Comparison of ENCODE assay signal across 18 mouse cellular contexts in genomic region chr4:153913635-153914034, GRCm38 (mm10). TPM values are rescaled to one million over a fixed set of nuclear protein-coding genes. Genes with fewer than 3 reads are reported as not detected.
DNase-seq lines count a peak whose midpoint lies in the region; ATAC-seq and TF ChIP-seq lines count a peak whose summit lies in the region.
"Had no signal": no experiment of that assay in that cellular context is flagged by ENCODE, and none has a peak within 500 bp of the region (broad histone marks: within the 10 kb centered on the region; RNA-seq: fewer than 3 reads in every experiment).

No protein-coding gene starts in this region.

- no peak for ATAC-seq in kidney, postnatal 0 days (replicated peaks; ENCODE audit: low FRiP score, low read depth)
- no peak for ATAC-seq in kidney, embryonic 16.5 days (ENCODE audit: low FRiP score, low TSS enrichment)
- ATAC-seq: forebrain, embryonic 13.5 days had no signal

- H3K9ac ChIP-seq in kidney, postnatal 0 days (ENCODE audit: low read depth, low read length) = no peak overlapping the region
- no peak overlapping the region for H3K9ac ChIP-seq in kidney, embryonic 16.5 days (replicated peaks; ENCODE audit: low read length)
- no peak overlapping the region for H3K9ac ChIP-seq in ES-Bruce4 (ENCODE audit: low read depth, poor library complexity, severe bottlenecking)
- H3K9ac ChIP-seq: forebrain, embryonic 13.5 days; heart, embryonic 13.5 days; liver, embryonic 13.5 days; neural tube, embryonic 12.5 days had no signal

- no peaks in the 10 kb centered on the region for H3K9me3 ChIP-seq in kidney, postnatal 0 days (replicated peaks; ENCODE audit: low read length)
- no peaks in the 10 kb centered on the region for H3K9me3 ChIP-seq in kidney, embryonic 16.5 days (ENCODE audit: low read length)
- H3K9me3 ChIP-seq in ES-Bruce4 (replicated peaks; ENCODE audit: control insufficient read depth, insufficient read depth, low read length, poor library complexity, severe bottlenecking) = no peaks in the 10 kb centered on the region
- H3K9me3 ChIP-seq: embryonic facial prominence, embryonic 10.5 days; forebrain, embryonic 13.5 days; heart, embryonic 13.5 days; neural tube, embryonic 12.5 days had no signal

- WGBS in cerebellum, adult 2 months = 56% methylated on average over 3 of the region's 3 CpGs
- 70% methylated on average over 3 of the region's 3 CpGs for WGBS in kidney, postnatal 0 days
- 59% methylated on average over 3 of the region's 3 CpGs for WGBS in kidney, embryonic 16.5 days

- no peak overlapping the region for H3K4me3 ChIP-seq in cerebellum, adult 2 months (replicated peaks; ENCODE audit: insufficient read depth, low read depth, low read length)
- H3K4me3 ChIP-seq in kidney, postnatal 0 days (replicated peaks; ENCODE audit: low read depth, low read length) = no peak overlapping the region
- H3K4me3 ChIP-seq in kidney, embryonic 16.5 days (ENCODE audit: low read length) = no peak overlapping the region
- no peak overlapping the region for H3K4me3 ChIP-seq in ES-Bruce4 (ENCODE audit: low read depth, low read length)
- H3K4me3 ChIP-seq: embryonic facial prominence, embryonic 10.5 days; forebrain, embryonic 13.5 days; heart, embryonic 13.5 days; liver, embryonic 13.5 days; neural tube, embryonic 12.5 days had no signal

- TF ChIP-seq POLR2A in cerebellum, adult 2 months (IDR thresholded peaks at IDR 0.05; ENCODE audit: borderline replicate concordance, insufficient read depth, low read length) = no peak
- TF ChIP-seq POLR2A in ES-Bruce4 (IDR thresholded peaks at IDR 0.05; ENCODE audit: insufficient read depth, low read length) = no peak

- no peak for DNase-seq in cerebellum, adult 2 months
- DNase-seq in cerebellum, adult 11 months = no peak
- no peak for DNase-seq in kidney, postnatal 0 days (ENCODE audit: low spot score)
- peak; percentile 14 for DNase-seq in mesoderm, embryonic 11.5 days (ENCODE audit: low read depth, low spot score)
- DNase-seq in frontal cortex, postnatal 10 days (ENCODE audit: low spot score in 2 of 2) = no peak
- no peak for DNase-seq in thymus, postnatal 4 days
- DNase-seq: cerebellum, adult 9-11 months; heart, postnatal 4 days; kidney, adult 9 months; liver, embryonic 13.5 days; right cerebral cortex, postnatal 4 days; thymus, postnatal 36 days had no signal

- H3K36me3 ChIP-seq in kidney, postnatal 0 days (ENCODE audit: insufficient read depth, low read length) = no peaks in the 10 kb centered on the region
- H3K36me3 ChIP-seq in kidney, embryonic 16.5 days (ENCODE audit: insufficient read depth, low read length) = no peaks in the 10 kb centered on the region
- no peaks in the 10 kb centered on the region for H3K36me3 ChIP-seq in ES-Bruce4 (ENCODE audit: control insufficient read depth, insufficient read depth, low read length, poor library complexity, severe bottlenecking)
- H3K36me3 ChIP-seq: embryonic facial prominence, embryonic 10.5 days; heart, embryonic 13.5 days; liver, embryonic 13.5 days; neural tube, embryonic 12.5 days had no signal

- peaks cover 8% of the 10 kb centered on the region for H3K4me1 ChIP-seq in cerebellum, adult 2 months (ENCODE audit: control insufficient read depth, insufficient read depth, low read length)
- H3K4me1 ChIP-seq in kidney, postnatal 0 days (replicated peaks; ENCODE audit: insufficient read depth, low read length) = no peaks in the 10 kb centered on the region
- H3K4me1 ChIP-seq in kidney, embryonic 16.5 days (ENCODE audit: insufficient read depth, low read length) = no peaks in the 10 kb centered on the region
- H3K4me1 ChIP-seq in ES-Bruce4 (ENCODE audit: control insufficient read depth, insufficient read depth, low read length) = no peaks in the 10 kb centered on the region
- H3K4me1 ChIP-seq: embryonic facial prominence, embryonic 10.5 days; forebrain, embryonic 13.5 days; heart, embryonic 13.5 days; liver, embryonic 13.5 days; neural tube, embryonic 12.5 days had no signal

- TF ChIP-seq CTCF in cerebellum, adult 2 months (IDR thresholded peaks at IDR 0.05; ENCODE audit: borderline replicate concordance, insufficient read depth, low read depth, low read length) = 0 out of 2 replicates have a peak, but pooled peaks have one; percentile 4
- peak; percentile 34; the same call in 1 of the 2 replicates for TF ChIP-seq CTCF in kidney, postnatal 0 days (IDR thresholded peaks at IDR 0.05; ENCODE audit: low read depth)
- TF ChIP-seq CTCF in ES-Bruce4 (IDR thresholded peaks at IDR 0.05; ENCODE audit: low read depth, low read length) = peak; percentile 41

- no peak overlapping the region for H3K27ac ChIP-seq in cerebellum, adult 2 months (ENCODE audit: insufficient read depth, low read length)
- no peak overlapping the region for H3K27ac ChIP-seq in kidney, postnatal 0 days
- H3K27ac ChIP-seq in kidney, embryonic 16.5 days (ENCODE audit: low read length) = no peak overlapping the region
- no peak overlapping the region for H3K27ac ChIP-seq in ES-Bruce4 (ENCODE audit: insufficient read depth, low read length)
- H3K27ac ChIP-seq: embryonic facial prominence, embryonic 10.5 days; forebrain, embryonic 13.5 days; heart, embryonic 13.5 days; liver, embryonic 13.5 days; neural tube, embryonic 12.5 days had no signal

- H3K27me3 ChIP-seq in cerebellum, adult 2 months (ENCODE audit: control insufficient read depth, insufficient read depth, low read length) = no peaks in the 10 kb centered on the region; the same call in 1 of the 2 replicates
- no peaks in the 10 kb centered on the region for H3K27me3 ChIP-seq in kidney, postnatal 0 days (ENCODE audit: insufficient read depth, low read length)
- no peaks in the 10 kb centered on the region for H3K27me3 ChIP-seq in kidney, embryonic 16.5 days (ENCODE audit: insufficient read depth, low read length)
- no peaks in the 10 kb centered on the region for H3K27me3 ChIP-seq in ES-Bruce4 (ENCODE audit: control insufficient read depth, insufficient read depth, low read length, poor library complexity, severe bottlenecking)
- H3K27me3 ChIP-seq: liver, embryonic 13.5 days; neural tube, embryonic 12.5 days had no signal

- H3K4me2 ChIP-seq in kidney, postnatal 0 days (ENCODE audit: low read length) = no peak overlapping the region
- H3K4me2 ChIP-seq in kidney, embryonic 16.5 days (replicated peaks; ENCODE audit: low read depth, low read length) = no peak overlapping the region
- H3K4me2 ChIP-seq: forebrain, embryonic 13.5 days; heart, embryonic 13.5 days; liver, embryonic 13.5 days; neural tube, embryonic 12.5 days had no signal

- TF ChIP-seq EP300 in ES-Bruce4 (IDR thresholded peaks at IDR 0.05; ENCODE audit: insufficient read depth, low read depth, low read length) = no peak

RNA-seq across cellular contexts. Expression of gene A430005L14Rik, which starts 43.4 kb away (rescaled TPM):
- 41.0 and 43.3 TPM in 2 replicates for polyA plus RNA-seq in cerebellum, adult 2 months (2012; rRNA removed)
- 93.3 and 94.8 TPM in 2 replicates for polyA plus RNA-seq in kidney, postnatal 0 days (2015; fragmentation: Nextera tagmentation; extraction: Ambion mirVana)
- polyA plus RNA-seq in kidney, embryonic 16.5 days (2015; fragmentation: Nextera tagmentation; extraction: Ambion mirVana) = 94.6 and 97.5 TPM in 2 replicates
- 39.0 and 42.6 TPM in 2 replicates for polyA plus RNA-seq in ES-Bruce4 (2011; ENCODE audit: insufficient read depth, insufficient read length, low read depth, missing spikeins)
